Mouse (Mus musculus): ENCODE measurements around the gene Pttg1ip. TPM values are rescaled to one million over a fixed set of nuclear protein-coding genes. Genes with fewer than 3 reads are reported as not detected.

The Pttg1ip gene
- polyA plus RNA-seq, 1 experiment from 2014 or later, result 89.2 TPM

- no peak overlapping the region for H3K27ac ChIP-seq (replicated peaks; ENCODE audit: low read depth, low read length)
- H3K9ac ChIP-seq (replicated peaks; ENCODE audit: low read length), result no peak overlapping the region
- no peak for DNase-seq (ENCODE audit: low spot score)
- no peaks in the 10 kb centered on the region for H3K4me1 ChIP-seq (ENCODE audit: control insufficient read depth, insufficient read depth, low read length)
- H3K36me3 ChIP-seq (replicated peaks; ENCODE audit: control insufficient read depth, insufficient read depth, low read depth, low read length), result no peaks in the 10 kb centered on the region; the same call in none of the 2 replicates
- H3K27me3 ChIP-seq (ENCODE audit: control insufficient read depth, insufficient read depth, low read length), result no peaks in the 10 kb centered on the region
- no peak overlapping the region for H3K4me3 ChIP-seq (ENCODE audit: low read depth, low read length)
- 84% methylated on average over 2 of the region's 2 CpGs for WGBS
- H3K9me3 ChIP-seq (replicated peaks; ENCODE audit: control insufficient read depth, low read length), result no peaks in the 10 kb centered on the region
- no peak for ATAC-seq (replicated peaks; ENCODE audit: insufficient number of reproducible peaks, low FRiP score, low TSS enrichment, low read depth)
- no peak overlapping the region for H3K4me2 ChIP-seq (ENCODE audit: low read depth, low read length)
Observed at GRCm38 (mm10) chr10:77588036-77588435, 6.5 kb downstream of the Pttg1ip start.

- H3K4me2 ChIP-seq (ENCODE audit: low read depth, low read length), result no peak overlapping the region
- H3K4me3 ChIP-seq (ENCODE audit: low read depth, low read length), result no peak overlapping the region
- H3K4me1 ChIP-seq (ENCODE audit: control insufficient read depth, insufficient read depth, low read length), result no peaks in the 10 kb centered on the region
- H3K27me3 ChIP-seq (ENCODE audit: control insufficient read depth, insufficient read depth, low read length), result no peaks in the 10 kb centered on the region
- no peaks in the 10 kb centered on the region for H3K9me3 ChIP-seq (replicated peaks; ENCODE audit: control insufficient read depth, low read length)
- ATAC-seq (replicated peaks; ENCODE audit: insufficient number of reproducible peaks, low FRiP score, low TSS enrichment, low read depth) (no peak), DNase-seq (ENCODE audit: low spot score) (no peak)
- WGBS, result 86% methylated on average over 7 of the region's 7 CpGs
- H3K36me3 ChIP-seq (replicated peaks; ENCODE audit: control insufficient read depth, insufficient read depth, low read depth, low read length), result peaks cover 3% of the 10 kb centered on the region
- no peak overlapping the region for H3K27ac ChIP-seq (replicated peaks; ENCODE audit: low read depth, low read length)
- no peak overlapping the region for H3K9ac ChIP-seq (replicated peaks; ENCODE audit: low read length)
Observed at GRCm38 (mm10) chr10:77589117-77589516, 7.6 kb downstream of the Pttg1ip start.

DNA sequence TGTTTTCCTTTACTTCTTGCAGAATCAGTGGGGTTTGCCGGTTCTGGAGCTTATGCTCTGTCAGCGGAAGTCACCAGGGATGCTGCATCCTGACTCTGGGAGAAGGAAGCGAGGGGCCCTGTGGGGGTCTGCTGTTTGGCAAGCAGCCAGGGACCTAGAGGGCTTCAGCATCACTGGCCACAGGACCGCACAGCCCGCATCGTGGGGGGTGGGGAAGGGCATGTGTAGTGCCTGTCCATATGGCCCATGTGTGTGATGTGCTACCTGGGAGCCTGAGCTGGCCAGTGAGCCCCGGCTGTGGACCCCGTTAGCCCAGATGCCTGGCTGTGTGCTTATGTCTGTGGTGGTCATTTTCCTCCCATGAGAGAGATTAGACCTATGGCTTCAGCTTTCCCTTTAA, 8.2 kb downstream of the Pttg1ip start:
- H3K27ac ChIP-seq (replicated peaks; ENCODE audit: low read depth, low read length), result no peak overlapping the region
- 80% methylated on average over 8 of the region's 8 CpGs for WGBS
- ATAC-seq (replicated peaks; ENCODE audit: insufficient number of reproducible peaks, low FRiP score, low TSS enrichment, low read depth), result no peak
- H3K9ac ChIP-seq (replicated peaks; ENCODE audit: low read length), result no peak overlapping the region
- no peaks in the 10 kb centered on the region for H3K27me3 ChIP-seq (ENCODE audit: control insufficient read depth, insufficient read depth, low read length)
- no peak overlapping the region for H3K4me3 ChIP-seq (ENCODE audit: low read depth, low read length)
- no peaks in the 10 kb centered on the region for H3K4me1 ChIP-seq (ENCODE audit: control insufficient read depth, insufficient read depth, low read length)
- no peaks in the 10 kb centered on the region for H3K9me3 ChIP-seq (replicated peaks; ENCODE audit: control insufficient read depth, low read length)
- H3K36me3 ChIP-seq (replicated peaks; ENCODE audit: control insufficient read depth, insufficient read depth, low read depth, low read length), result peaks cover 7% of the 10 kb centered on the region
- H3K4me2 ChIP-seq (ENCODE audit: low read depth, low read length), result no peak overlapping the region
- DNase-seq (ENCODE audit: low spot score), result no peak

GRCm38 (mm10) chr10:77590812-77591211, 9.3 kb downstream of the Pttg1ip start:
- Histone ChIP-seq H3K27me3 (ENCODE audit: control insufficient read depth, insufficient read depth, low read length) (no peaks in the 10 kb centered on the region), H3K9me3 (replicated peaks; ENCODE audit: control insufficient read depth, low read length) (no peaks in the 10 kb centered on the region), H3K9ac (replicated peaks; ENCODE audit: low read length) (no peak overlapping the region), H3K4me2 (ENCODE audit: low read depth, low read length) (no peak overlapping the region), H3K27ac (replicated peaks; ENCODE audit: low read depth, low read length) (no peak overlapping the region), H3K4me1 (ENCODE audit: control insufficient read depth, insufficient read depth, low read length) (no peaks in the 10 kb centered on the region), H3K4me3 (ENCODE audit: low read depth, low read length) (no peak overlapping the region), H3K36me3 (replicated peaks; ENCODE audit: control insufficient read depth, insufficient read depth, low read depth, low read length) (peaks cover 7% of the 10 kb centered on the region)
- ATAC-seq (replicated peaks; ENCODE audit: insufficient number of reproducible peaks, low FRiP score, low TSS enrichment, low read depth) (0 out of 2 replicates have a peak, but pooled peaks have one; percentile 16), DNase-seq (ENCODE audit: low spot score) (peak; percentile 70)
- WGBS, result 41% methylated on average over 6 of the region's 6 CpGs

DNA sequence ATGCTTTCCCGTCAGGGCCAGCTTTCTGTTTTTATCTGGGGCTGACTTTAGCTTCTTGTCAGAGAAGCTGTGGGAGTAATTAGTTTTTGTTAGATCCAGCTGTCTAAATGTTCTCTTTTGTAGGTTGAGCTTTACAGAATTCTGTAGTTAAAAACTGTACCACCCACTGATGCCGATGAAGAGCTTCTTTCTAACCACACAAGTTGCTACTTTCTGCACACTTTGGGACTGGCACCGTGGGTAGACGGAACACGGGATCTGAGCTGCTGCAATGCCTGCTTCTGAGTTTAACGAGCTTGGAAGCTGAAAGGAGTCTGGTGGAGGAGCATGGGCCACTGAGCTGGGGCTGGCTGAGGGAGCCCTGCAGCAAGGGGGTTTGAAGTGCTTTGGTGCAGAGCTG, 10.0 kb downstream of the Pttg1ip start:
- ATAC-seq (replicated peaks; ENCODE audit: insufficient number of reproducible peaks, low FRiP score, low TSS enrichment, low read depth) (no peak), DNase-seq (ENCODE audit: low spot score) (no peak)
- Histone ChIP-seq H3K27me3 (ENCODE audit: control insufficient read depth, insufficient read depth, low read length) (no peaks in the 10 kb centered on the region), H3K4me2 (ENCODE audit: low read depth, low read length) (no peak overlapping the region), H3K27ac (replicated peaks; ENCODE audit: low read depth, low read length) (no peak overlapping the region), H3K9me3 (replicated peaks; ENCODE audit: control insufficient read depth, low read length) (no peaks in the 10 kb centered on the region), H3K4me3 (ENCODE audit: low read depth, low read length) (no peak overlapping the region), H3K36me3 (replicated peaks; ENCODE audit: control insufficient read depth, insufficient read depth, low read depth, low read length) (peaks cover 7% of the 10 kb centered on the region), H3K9ac (replicated peaks; ENCODE audit: low read length) (no peak overlapping the region), H3K4me1 (ENCODE audit: control insufficient read depth, insufficient read depth, low read length) (no peaks in the 10 kb centered on the region)
- WGBS, result 78% methylated on average over 6 of the region's 6 CpGs

DNA sequence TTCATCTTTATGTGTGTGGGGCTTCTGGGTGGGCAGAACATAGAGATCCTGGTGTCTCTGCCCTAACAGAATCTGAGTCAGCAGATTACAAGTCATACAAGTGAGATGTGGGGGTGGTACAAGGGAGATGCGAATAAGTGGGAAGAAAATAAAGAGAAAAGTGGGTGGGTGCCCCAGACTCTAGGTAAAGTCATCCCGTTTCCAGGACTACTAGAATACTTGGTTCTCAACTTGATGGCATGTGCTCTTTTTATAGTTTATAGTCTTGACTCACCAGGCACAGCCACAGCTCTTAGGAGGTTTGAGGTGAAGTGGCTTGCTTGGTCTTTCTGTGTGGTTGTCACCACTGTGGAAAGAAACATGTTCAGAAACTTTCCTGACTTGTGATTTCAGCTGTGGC, 14.5 kb downstream of the Pttg1ip start:
- Histone ChIP-seq H3K9ac (replicated peaks; ENCODE audit: low read length) (no peak overlapping the region), H3K36me3 (replicated peaks; ENCODE audit: control insufficient read depth, insufficient read depth, low read depth, low read length) (peaks cover 7% of the 10 kb centered on the region), H3K27ac (replicated peaks; ENCODE audit: low read depth, low read length) (no peak overlapping the region), H3K4me2 (ENCODE audit: low read depth, low read length) (no peak overlapping the region), H3K4me1 (ENCODE audit: control insufficient read depth, insufficient read depth, low read length) (no peaks in the 10 kb centered on the region), H3K27me3 (ENCODE audit: control insufficient read depth, insufficient read depth, low read length) (no peaks in the 10 kb centered on the region), H3K4me3 (ENCODE audit: low read depth, low read length) (no peak overlapping the region), H3K9me3 (replicated peaks; ENCODE audit: control insufficient read depth, low read length) (no peaks in the 10 kb centered on the region)
- DNase-seq (ENCODE audit: low spot score) (no peak), ATAC-seq (replicated peaks; ENCODE audit: insufficient number of reproducible peaks, low FRiP score, low TSS enrichment, low read depth) (no peak)
- 96% methylated on average over 2 of the region's 2 CpGs for WGBS

- H3K4me1 ChIP-seq (ENCODE audit: control insufficient read depth, insufficient read depth, low read length), result no peaks in the 10 kb centered on the region
- H3K9me3 ChIP-seq (replicated peaks; ENCODE audit: control insufficient read depth, low read length), result no peaks in the 10 kb centered on the region
- no peaks in the 10 kb centered on the region for H3K36me3 ChIP-seq (replicated peaks; ENCODE audit: control insufficient read depth, insufficient read depth, low read depth, low read length)
- no peak overlapping the region for H3K4me3 ChIP-seq (ENCODE audit: low read depth, low read length)
- DNase-seq (ENCODE audit: low spot score), result no peak
- 58% methylated on average over 4 of the region's 4 CpGs for WGBS
- H3K9ac ChIP-seq (replicated peaks; ENCODE audit: low read length), result no peak overlapping the region
- H3K27ac ChIP-seq (replicated peaks; ENCODE audit: low read depth, low read length), result no peak overlapping the region
- no peak overlapping the region for H3K4me2 ChIP-seq (ENCODE audit: low read depth, low read length)
- no peaks in the 10 kb centered on the region for H3K27me3 ChIP-seq (ENCODE audit: control insufficient read depth, insufficient read depth, low read length)
- no peak for ATAC-seq (replicated peaks; ENCODE audit: insufficient number of reproducible peaks, low FRiP score, low TSS enrichment, low read depth)
Observed at GRCm38 (mm10) chr10:77603021-77603420, 21.5 kb downstream of the Pttg1ip start.

- DNase-seq (ENCODE audit: low spot score) (no peak), ATAC-seq (replicated peaks; ENCODE audit: insufficient number of reproducible peaks, low FRiP score, low TSS enrichment, low read depth) (no peak)
- H3K4me3 ChIP-seq (ENCODE audit: low read depth, low read length), result no peak overlapping the region
- WGBS, result 88% methylated on average over 6 of the region's 6 CpGs
- no peak overlapping the region for H3K4me2 ChIP-seq (ENCODE audit: low read depth, low read length)
- H3K4me1 ChIP-seq (ENCODE audit: control insufficient read depth, insufficient read depth, low read length), result no peaks in the 10 kb centered on the region
- H3K27ac ChIP-seq (replicated peaks; ENCODE audit: low read depth, low read length), result no peak overlapping the region
- H3K9ac ChIP-seq (replicated peaks; ENCODE audit: low read length), result no peak overlapping the region
- no peaks in the 10 kb centered on the region for H3K36me3 ChIP-seq (replicated peaks; ENCODE audit: control insufficient read depth, insufficient read depth, low read depth, low read length)
- H3K9me3 ChIP-seq (replicated peaks; ENCODE audit: control insufficient read depth, low read length), result no peaks in the 10 kb centered on the region
- no peaks in the 10 kb centered on the region for H3K27me3 ChIP-seq (ENCODE audit: control insufficient read depth, insufficient read depth, low read length)
Observed at GRCm38 (mm10) chr10:77604111-77604510, 22.6 kb downstream of the Pttg1ip start.

Data from embryonic facial prominence, embryonic 11.5 days (tissue).